Comparison of ENCODE assay signal across 9 mouse cellular contexts in the genomic region with DNA sequence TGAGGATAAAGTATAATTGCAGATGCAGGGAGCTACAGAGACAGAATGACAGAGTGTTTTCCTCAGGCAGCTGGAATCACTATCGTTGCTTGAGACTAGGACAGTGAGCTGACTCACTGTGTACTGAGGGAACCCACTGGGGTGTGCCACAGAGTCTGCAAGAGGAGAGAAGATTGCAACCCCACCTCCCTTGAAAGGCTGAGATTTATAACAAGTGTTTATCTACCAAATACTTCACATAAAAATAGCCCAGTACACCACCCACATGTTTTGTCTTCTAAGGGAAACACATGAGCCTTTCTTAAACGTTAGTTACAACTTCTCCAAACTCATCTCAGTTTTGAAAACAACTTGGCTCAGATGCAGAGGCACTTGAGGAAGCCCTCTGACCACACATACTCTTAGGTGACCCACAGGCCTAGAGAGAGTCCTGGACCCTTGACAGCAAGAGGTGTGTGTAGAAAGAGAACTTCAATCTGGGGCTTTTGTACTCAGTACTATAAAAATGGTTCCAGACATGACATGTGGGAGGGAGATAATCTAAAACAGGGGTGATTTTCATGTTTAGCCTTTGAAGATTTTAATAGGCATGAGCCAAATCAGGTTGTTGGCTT. TPM values are rescaled to one million over a fixed set of nuclear protein-coding genes. Genes with fewer than 3 reads are reported as not detected.
DNase-seq lines count a peak whose midpoint lies in the region; ATAC-seq and TF ChIP-seq lines count a peak whose summit lies in the region.
"Had no signal": no experiment of that assay in that cellular context is flagged by ENCODE, and none has a peak within 500 bp of the region (broad histone marks: within the 10 kb centered on the region; RNA-seq: fewer than 3 reads in every experiment).

No protein-coding gene starts in this region.

- H3K4me2 ChIP-seq in intestine, embryonic 15.5 days (replicated peaks), result no peak overlapping the region
- no peak overlapping the region for H3K4me2 ChIP-seq in intestine, postnatal 0 days (replicated peaks; ENCODE audit: low read depth)
- H3K4me2 ChIP-seq in lung, embryonic 16.5 days (ENCODE audit: low read depth, low read length), result no peak overlapping the region
- H3K4me2 ChIP-seq in midbrain, embryonic 15.5 days, result no peak overlapping the region
- H3K4me2 ChIP-seq: hindbrain, embryonic 13.5 days; liver, embryonic 15.5 days had no signal

- H3K27ac ChIP-seq in intestine, embryonic 15.5 days, result 0 out of 2 replicates have a peak overlapping the region, but pooled peaks have one; percentile 3
- no peak overlapping the region for H3K27ac ChIP-seq in intestine, postnatal 0 days (ENCODE audit: low read depth, low read length)
- peak overlapping the region; percentile 42 for H3K27ac ChIP-seq in lung, embryonic 16.5 days (ENCODE audit: low read length)
- no peak overlapping the region for H3K27ac ChIP-seq in midbrain, embryonic 15.5 days
- H3K27ac ChIP-seq: hindbrain, embryonic 13.5 days; liver, embryonic 15.5 days had no signal

- no peaks in the 10 kb centered on the region for H3K9me3 ChIP-seq in intestine, embryonic 15.5 days
- H3K9me3 ChIP-seq in intestine, postnatal 0 days (ENCODE audit: control insufficient read depth), result no peaks in the 10 kb centered on the region
- no peaks in the 10 kb centered on the region for H3K9me3 ChIP-seq in lung, embryonic 16.5 days (ENCODE audit: control insufficient read depth, low read length)
- H3K9me3 ChIP-seq in midbrain, embryonic 15.5 days, result no peaks in the 10 kb centered on the region
- H3K9me3 ChIP-seq: hindbrain, embryonic 13.5 days; liver, embryonic 15.5 days had no signal

- no peaks in the 10 kb centered on the region for H3K27me3 ChIP-seq in intestine, embryonic 15.5 days (replicated peaks)
- H3K27me3 ChIP-seq in intestine, postnatal 0 days (replicated peaks; ENCODE audit: control insufficient read depth, insufficient read depth, low read length), result no peaks in the 10 kb centered on the region
- no peaks in the 10 kb centered on the region for H3K27me3 ChIP-seq in lung, embryonic 16.5 days (ENCODE audit: control insufficient read depth, insufficient read depth, low read depth, low read length)
- no peaks in the 10 kb centered on the region for H3K27me3 ChIP-seq in midbrain, embryonic 15.5 days (replicated peaks)
- H3K27me3 ChIP-seq: hindbrain, embryonic 13.5 days; liver, embryonic 15.5 days had no signal

- 25% methylated on average over 2 of the region's 2 CpGs for WGBS in intestine, embryonic 15.5 days
- 24% methylated on average over 2 of the region's 2 CpGs for WGBS in intestine, postnatal 0 days
- 11% methylated on average over 2 of the region's 2 CpGs for WGBS in lung, embryonic 16.5 days
- 79% methylated on average over 2 of the region's 2 CpGs for WGBS in midbrain, embryonic 15.5 days

- H3K9ac ChIP-seq in intestine, embryonic 15.5 days, result no peak overlapping the region
- H3K9ac ChIP-seq in intestine, postnatal 0 days (ENCODE audit: low read depth, low read length), result no peak overlapping the region
- H3K9ac ChIP-seq in lung, embryonic 16.5 days (ENCODE audit: low read length), result no peak overlapping the region
- H3K9ac ChIP-seq in midbrain, embryonic 15.5 days, result no peak overlapping the region
- H3K9ac ChIP-seq: hindbrain, embryonic 13.5 days; liver, embryonic 15.5 days had no signal

- DNase-seq in brain, adult 2 months (ENCODE audit: low read depth, low spot score), result peak; percentile 88
- DNase-seq in forelimb bud, embryonic 11.5 days (ENCODE audit: low read depth, low spot score), result peak; percentile 23
- no peak for DNase-seq in adrenal gland, postnatal 10 days

- ATAC-seq in intestine, embryonic 15.5 days, result no peak
- no peak for ATAC-seq in intestine, postnatal 0 days
- ATAC-seq in lung, embryonic 16.5 days (ENCODE audit: low read depth), result peak; percentile 94
- no peak for ATAC-seq in midbrain, embryonic 15.5 days (replicated peaks)

- H3K36me3 ChIP-seq in intestine, embryonic 15.5 days, result no peaks in the 10 kb centered on the region
- H3K36me3 ChIP-seq in intestine, postnatal 0 days (ENCODE audit: control insufficient read depth, insufficient read depth), result no peaks in the 10 kb centered on the region
- H3K36me3 ChIP-seq in lung, embryonic 16.5 days (ENCODE audit: control insufficient read depth, insufficient read depth, low read length), result no peaks in the 10 kb centered on the region
- H3K36me3 ChIP-seq in midbrain, embryonic 15.5 days (replicated peaks), result no peaks in the 10 kb centered on the region
- H3K36me3 ChIP-seq: hindbrain, embryonic 13.5 days; liver, embryonic 15.5 days had no signal

- H3K4me1 ChIP-seq in intestine, embryonic 15.5 days (replicated peaks), result no peaks in the 10 kb centered on the region
- H3K4me1 ChIP-seq in intestine, postnatal 0 days (replicated peaks; ENCODE audit: control insufficient read depth, insufficient read depth, low read length), result no peaks in the 10 kb centered on the region
- H3K4me1 ChIP-seq in lung, embryonic 16.5 days (replicated peaks; ENCODE audit: control insufficient read depth, insufficient read depth, low read length), result peaks cover 3% of the 10 kb centered on the region; the same call in 1 of the 2 replicates
- no peaks in the 10 kb centered on the region for H3K4me1 ChIP-seq in midbrain, embryonic 15.5 days
- H3K4me1 ChIP-seq: hindbrain, embryonic 13.5 days; liver, embryonic 15.5 days had no signal

- TF ChIP-seq CTCF in intestine, postnatal 0 days (IDR thresholded peaks at IDR 0.05; ENCODE audit: low read depth), result no peak

- no peak overlapping the region for H3K4me3 ChIP-seq in intestine, embryonic 15.5 days (replicated peaks)
- no peak overlapping the region for H3K4me3 ChIP-seq in intestine, postnatal 0 days (ENCODE audit: low read depth, low read length)
- H3K4me3 ChIP-seq in lung, embryonic 16.5 days (ENCODE audit: low read length), result no peak overlapping the region
- no peak overlapping the region for H3K4me3 ChIP-seq in midbrain, embryonic 15.5 days
- H3K4me3 ChIP-seq: hindbrain, embryonic 13.5 days; liver, embryonic 15.5 days had no signal

RNA-seq across cellular contexts. Expression of gene C1qtnf7, which starts 46.4 kb away (rescaled TPM):
- 7.3 and 7.5 TPM in 2 replicates for polyA plus RNA-seq in intestine, embryonic 15.5 days (2015; fragmentation: Nextera tagmentation; extraction: Ambion mirVana)
- 3.8 and 4.3 TPM in 2 replicates for polyA plus RNA-seq in intestine, postnatal 0 days (2015; fragmentation: Nextera tagmentation; extraction: Ambion mirVana)
- polyA plus RNA-seq in lung, embryonic 16.5 days (2015; fragmentation: Nextera tagmentation; extraction: Ambion mirVana), result 45.5 and 47.8 TPM in 2 replicates
- polyA plus RNA-seq in midbrain, embryonic 15.5 days (2015; fragmentation: Nextera tagmentation; extraction: Ambion mirVana), result 1.1 and 1.2 TPM in 2 replicates
- 10 to 100 TPM in 1 of 2 experiments, 1 to 10 TPM in 1; 8.0 to 10.6 TPM for total RNA-seq in adrenal gland, postnatal 10 days (2021)

Comparison
In these comparisons a context has a peak if more than half of its experiments do, and no peak if none do; other contexts are left out.
1. H3K27ac ChIP-seq: peak in intestine, embryonic 15.5 days (single experiment) and lung, embryonic 16.5 days (single experiment); none in intestine, postnatal 0 days (single experiment) and midbrain, embryonic 15.5 days (single experiment).